Mouse (Mus musculus): Measurements from ENCODE around the gene Gm42957.

DNA sequence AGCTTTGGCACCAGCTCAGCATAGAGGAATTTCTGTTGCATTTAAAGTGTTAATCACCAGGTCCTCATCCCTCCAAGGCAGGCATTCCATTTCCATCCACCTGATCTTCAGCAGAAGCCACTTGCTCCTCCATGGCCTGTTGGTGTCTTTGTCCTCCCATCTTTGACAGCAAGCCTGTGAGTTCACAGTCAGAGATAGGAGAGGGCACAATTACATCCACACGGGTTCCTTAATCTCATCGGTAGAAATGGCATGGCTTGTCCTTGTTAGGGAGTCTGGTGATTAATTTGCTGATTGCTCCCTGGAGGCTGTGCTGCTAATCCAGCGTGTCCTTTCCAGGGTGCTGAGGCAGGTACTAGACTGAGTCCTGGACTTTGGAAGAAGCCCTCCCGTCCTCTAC lies 38.2 kb downstream of the Gm42957 start:
- TF ChIP-seq CTCF (IDR thresholded peaks at IDR 0.05; ENCODE audit: borderline replicate concordance, extremely low read depth, insufficient read depth, insufficient read length), result no peak
- no peak for TF ChIP-seq POLR2A (IDR thresholded peaks at IDR 0.05; ENCODE audit: borderline replicate concordance, extremely low read depth, insufficient read depth, insufficient read length, poor library complexity, severe bottlenecking)
